Mouse (Mus musculus) cerebellum, adult 9-11 months (tissue): ENCODE results near the gene E030025P04Rik.

Source experiments
- DNase-seq: peaks from one replicate; pipeline ENCODE4 v3.0.0; 2022

The E030025P04Rik gene

DNA sequence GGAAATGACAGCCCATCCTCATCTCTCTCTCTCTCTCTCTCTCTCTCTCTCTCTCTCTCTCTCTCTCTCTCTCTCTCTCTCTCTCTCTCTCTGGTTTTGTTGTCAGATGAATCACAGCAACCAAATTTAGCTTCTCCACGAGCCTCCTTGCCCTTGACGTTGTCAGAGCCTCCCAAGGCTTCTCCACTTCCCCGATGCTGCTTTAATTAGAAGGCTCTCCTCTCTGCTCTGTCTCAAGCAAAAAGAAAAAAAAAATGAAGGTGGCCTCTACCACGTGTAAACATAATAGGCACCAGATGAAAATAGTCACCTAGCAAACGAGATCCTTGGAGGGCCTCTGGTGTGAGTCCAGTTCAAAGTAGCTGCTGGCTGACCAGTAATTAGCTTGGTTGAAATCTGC, 52.3 kb downstream of the E030025P04Rik start:
- no peak for DNase-seq
